Mouse (Mus musculus) leukemia stem cell, adult 10-12 weeks (primary cell): ENCODE data around the gene Rbm38. TPM values are rescaled to one million over a fixed set of nuclear protein-coding genes. Genes with fewer than 3 reads are reported as not detected.

Source experiments
- polyA plus RNA-seq: library from polyadenylated mRNA; stranded (reverse); fragments of >175 nt; gene quantifications from 2 replicates; pipeline ENCODE4 v1.2.3, GENCODE M21; 2012; ENCODE audit warnings: low replicate concordance

The Rbm38 gene
- polyA plus RNA-seq: 710 and 1,488 TPM in 2 replicates

GRCm38 (mm10) chr2:173020430-173020829 is at the start of gene Rbm38:
Gene Rbm38 (plus strand): TSS chr2:173020498.

GRCm38 (mm10) chr2:172977409-172978130 is 42.7 kb upstream of the Rbm38 start, which contains the start of gene Spo11:
Gene Spo11 (plus strand): TSS chr2:172977700.

GRCm38 (mm10) chr2:172999630-173000284 is 20.5 kb upstream of the Rbm38 start, which contains the start of gene Rae1:
Gene Rae1 (plus strand): TSS chr2:173000117.

Other genes starting within 250 kb of the Rbm38 start
- gene Bmp7, start 80.2 kb upstream of the Rbm38 start, polyA plus RNA-seq: 0.18 and 1.8 TPM in 2 replicates
- gene Spo11, start 42.8 kb upstream of the Rbm38 start, polyA plus RNA-seq: 0.10 TPM in 1 of 2 replicates, not detected in the other
- gene Rae1, start 20.4 kb upstream of the Rbm38 start, polyA plus RNA-seq: 43.8 and 49.7 TPM in 2 replicates
- gene Ctcfl, start 99.0 kb downstream of the Rbm38 start, polyA plus RNA-seq: not detected in 2 replicates
- not detected in 2 replicates for gene Pck1, start 132.6 kb downstream of the Rbm38 start, polyA plus RNA-seq
- 1.6 and 3.8 TPM in 2 replicates for gene Zbp1, start 198.4 kb downstream of the Rbm38 start, polyA plus RNA-seq